Mouse (Mus musculus) forebrain, embryonic 12.5 days (tissue): ENCODE results near the gene Gm20388. TPM values are rescaled to one million over a fixed set of nuclear protein-coding genes. Genes with fewer than 3 reads are reported as not detected.
A peak's percentile ranks its signal among the peaks of the same experiment; 100 is the strongest.

ENCODE experiments used
- ATAC-seq: fragments of 200-750 bp; cut with Nextera tagmentation; 2 replicates; pipeline ENCODE4 v1.8.0; 2017; ENCODE audit warnings: moderate TSS enrichment; ENCODE audit not compliant: low FRiP score
- H3K27ac ChIP-seq: fragments of 300-500 bp; sonication (generic); 2 replicates; pipeline ENCODE4 v1.5.1; 2016; ENCODE audit warnings: mild to moderate bottlenecking
- H3K27me3 ChIP-seq: fragments of 300-500 bp; sonication (generic); 2 replicates; pipeline ENCODE4 v1.6.1; 2016; ENCODE audit warnings: mild to moderate bottlenecking
- H3K36me3 ChIP-seq: fragments of 300-500 bp; sonication (generic); replicated peaks from 2 replicates; pipeline ENCODE4 v1.6.1; 2016; ENCODE audit warnings: mild to moderate bottlenecking
- H3K4me1 ChIP-seq: fragments of 300-500 bp; sonication (generic); 2 replicates; pipeline ENCODE4 v1.6.1; 2016
- H3K4me2 ChIP-seq: fragments of 300-500 bp; sonication (generic); 2 replicates; pipeline ENCODE4 v1.6.1; 2016; ENCODE audit warnings: mild to moderate bottlenecking, moderate library complexity
- H3K4me3 ChIP-seq: fragments of 300-500 bp; sonication (generic); replicated peaks from 2 replicates; pipeline ENCODE4 v1.5.1; 2016; ENCODE audit warnings: mild to moderate bottlenecking
- H3K9ac ChIP-seq: fragments of 300-500 bp; sonication (generic); 2 replicates; pipeline ENCODE4 v1.6.1; 2016; ENCODE audit warnings: mild to moderate bottlenecking
- H3K9me3 ChIP-seq: fragments of 300-500 bp; sonication (generic); 2 replicates; pipeline ENCODE4 v1.6.1; 2016
- WGBS: fragments of 180-500 bp; shearing (Covaris S2); methylation state at CpG from one replicate; pipeline ENCODE4 v1.1.7; 2016; 5-methylcytosine and 5-hydroxymethylcytosine counted together
- polyA plus RNA-seq: library from polyadenylated mRNA; unstranded; fragments of >200 nt; fragmentation: Nextera tagmentation; extraction: Ambion mirVana; gene quantifications from 2 replicates; pipeline ENCODE4 v1.2.1, GENCODE M21; 2016

The Gm20388 gene
- polyA plus RNA-seq, 1 experiment from 2014 or later: not detected

DNA sequence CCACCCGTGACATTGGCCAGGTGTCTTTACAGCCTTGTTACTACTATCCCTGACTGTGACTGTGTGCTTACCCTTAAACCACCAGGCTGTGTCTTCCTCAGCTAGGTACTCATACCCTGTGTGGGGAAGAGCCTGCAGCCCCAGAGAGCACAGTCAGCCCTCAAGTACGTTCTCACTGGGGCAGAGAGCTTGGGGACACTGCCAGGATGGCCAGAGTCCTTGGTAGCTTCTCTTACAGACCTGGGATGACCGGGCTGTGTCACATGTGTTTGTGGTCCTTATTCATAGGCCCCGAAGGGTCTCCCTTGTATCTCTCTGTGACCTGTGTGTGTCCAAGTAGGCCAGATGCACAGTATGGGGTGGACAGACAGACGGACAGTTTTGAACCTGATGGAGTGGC lies 350.0 kb downstream of the Gm20388 start:
- no peak overlapping the region for H3K4me3 ChIP-seq
- ATAC-seq: no peak
- 85% methylated on average over 5 of the region's 5 CpGs for WGBS

DNA sequence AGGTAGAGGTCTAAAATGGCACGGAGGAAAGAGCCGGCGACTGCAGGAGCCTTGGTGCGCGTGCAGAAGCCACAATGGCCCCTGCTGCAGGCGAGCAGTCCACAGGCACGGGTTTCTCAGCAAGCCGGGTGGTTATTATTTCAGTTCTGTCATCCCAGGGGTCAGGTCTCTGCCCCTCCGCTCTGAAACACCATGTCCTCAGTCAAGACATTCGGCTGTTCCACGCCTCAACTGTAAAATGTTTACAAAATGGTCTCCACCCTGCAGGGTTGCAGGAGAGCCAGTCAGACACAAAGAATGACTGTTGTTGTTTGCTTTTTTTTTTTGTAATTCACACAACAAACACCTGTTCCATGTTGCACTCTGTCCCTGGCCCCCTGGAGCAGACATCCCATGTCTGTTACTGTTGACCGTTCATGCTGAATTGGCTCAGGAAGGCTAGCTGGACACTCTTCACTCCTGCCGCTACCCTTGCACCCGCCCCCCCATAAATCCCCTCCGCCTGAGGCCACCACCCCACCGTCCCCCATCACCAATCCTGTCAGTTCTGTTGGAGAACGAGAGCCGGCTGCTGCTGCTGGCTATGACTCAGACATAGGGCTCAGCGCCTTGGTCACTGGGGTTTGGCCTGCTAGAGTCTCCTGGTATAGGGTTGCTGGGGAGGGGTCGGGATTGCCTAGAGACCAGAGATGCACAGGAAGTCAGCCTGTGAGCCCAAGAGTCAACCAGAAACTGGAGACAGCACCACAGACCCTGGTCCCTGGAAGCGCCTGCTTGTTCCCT lies 350.9 kb downstream of the Gm20388 start:
- no peak overlapping the region for H3K4me2 ChIP-seq
- peaks cover 58% of the 10 kb centered on the region for H3K4me1 ChIP-seq

More for the DNA sequence above, 350.0 kb downstream of the Gm20388 start:
- Histone ChIP-seq H3K27ac (no peak overlapping the region), H3K9me3 (no peaks in the 10 kb centered on the region), H3K4me2 (no peak overlapping the region), H3K4me1 (peaks cover 57% of the 10 kb centered on the region), H3K9ac (peak overlapping the region; percentile 38; the same call in 1 of the 2 replicates), H3K36me3 (no peaks in the 10 kb centered on the region), H3K27me3 (peaks cover 13% of the 10 kb centered on the region; the same call in 1 of the 2 replicates)

DNA sequence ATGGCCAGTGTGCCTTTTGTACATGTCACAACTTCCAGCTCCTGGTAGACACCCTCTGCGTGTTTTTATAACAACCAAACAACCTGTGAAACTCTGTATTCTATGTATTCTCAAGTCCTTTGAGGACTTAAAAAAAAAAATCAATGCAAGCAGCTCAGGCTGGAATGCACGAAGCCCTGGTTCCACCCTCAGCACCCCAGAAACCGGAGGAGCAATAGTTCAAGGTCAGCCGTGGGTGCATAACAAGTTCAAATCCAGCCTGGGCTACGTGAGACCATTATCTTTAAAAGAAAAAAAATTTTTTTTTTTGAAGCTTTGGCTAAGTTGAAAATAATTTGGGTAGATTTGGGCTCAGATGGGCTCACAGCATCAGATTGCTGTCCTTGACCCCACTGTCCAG lies 353.2 kb downstream of the Gm20388 start:
- H3K9ac ChIP-seq: no peak overlapping the region
- no peaks in the 10 kb centered on the region for H3K36me3 ChIP-seq
- peaks cover 74% of the 10 kb centered on the region for H3K4me1 ChIP-seq
- H3K9me3 ChIP-seq: no peaks in the 10 kb centered on the region
- ATAC-seq: no peak
- H3K27ac ChIP-seq: no peak overlapping the region
- WGBS: 90% methylated on average over 5 of the region's 5 CpGs
- H3K4me3 ChIP-seq: no peak overlapping the region
- H3K27me3 ChIP-seq: peaks cover 13% of the 10 kb centered on the region; the same call in 1 of the 2 replicates
- H3K4me2 ChIP-seq: no peak overlapping the region

More for the DNA sequence above, 350.9 kb downstream of the Gm20388 start:
- Histone ChIP-seq H3K4me3 (no peak overlapping the region), H3K9me3 (no peaks in the 10 kb centered on the region), H3K27ac (no peak overlapping the region), H3K36me3 (no peaks in the 10 kb centered on the region), H3K9ac (peak overlapping the region; percentile 38; the same call in 1 of the 2 replicates), H3K27me3 (peaks cover 13% of the 10 kb centered on the region; the same call in 1 of the 2 replicates)
- 40% methylated on average over 21 of the region's 21 CpGs for WGBS
- ATAC-seq: no peak

DNA sequence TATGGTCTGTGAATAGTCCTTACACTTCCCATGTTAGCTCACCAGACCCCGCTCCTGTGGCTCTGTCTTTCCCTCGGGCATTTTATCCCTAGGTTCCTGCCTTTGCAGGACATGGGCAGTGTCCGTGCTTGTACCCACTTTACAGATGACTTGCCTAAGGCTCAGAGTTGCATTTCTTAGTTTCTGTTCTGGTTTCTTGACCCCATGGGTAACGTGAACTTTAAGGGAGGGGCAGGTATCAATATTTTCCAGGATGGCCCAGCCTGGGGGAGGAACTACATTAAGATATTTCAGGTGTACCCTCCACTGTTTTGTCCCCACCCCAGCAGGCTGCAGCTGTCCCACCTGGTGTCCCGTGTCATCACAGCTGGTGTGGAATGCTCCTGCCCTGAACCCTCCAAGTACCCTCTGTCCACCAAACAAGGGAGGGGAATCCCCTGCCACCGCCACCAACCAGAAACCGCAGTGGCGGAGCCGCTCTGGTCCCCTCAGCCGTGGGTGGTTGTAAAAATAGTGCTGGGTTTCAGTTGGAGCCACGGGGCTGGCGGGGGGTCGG lies 353.8 kb downstream of the Gm20388 start:
- no peak for ATAC-seq
- Histone ChIP-seq H3K27me3 (peaks cover 13% of the 10 kb centered on the region; the same call in 1 of the 2 replicates), H3K36me3 (no peaks in the 10 kb centered on the region), H3K27ac (peak overlapping the region; percentile 94), H3K9ac (peak overlapping the region; percentile 42; the same call in 1 of the 2 replicates), H3K4me2 (peak overlapping the region; percentile 43), H3K4me3 (0 out of 2 replicates have a peak overlapping the region, but pooled peaks have one; percentile 7), H3K4me1 (peaks cover 80% of the 10 kb centered on the region), H3K9me3 (no peaks in the 10 kb centered on the region)
- 43% methylated on average over 13 of the region's 13 CpGs for WGBS

DNA sequence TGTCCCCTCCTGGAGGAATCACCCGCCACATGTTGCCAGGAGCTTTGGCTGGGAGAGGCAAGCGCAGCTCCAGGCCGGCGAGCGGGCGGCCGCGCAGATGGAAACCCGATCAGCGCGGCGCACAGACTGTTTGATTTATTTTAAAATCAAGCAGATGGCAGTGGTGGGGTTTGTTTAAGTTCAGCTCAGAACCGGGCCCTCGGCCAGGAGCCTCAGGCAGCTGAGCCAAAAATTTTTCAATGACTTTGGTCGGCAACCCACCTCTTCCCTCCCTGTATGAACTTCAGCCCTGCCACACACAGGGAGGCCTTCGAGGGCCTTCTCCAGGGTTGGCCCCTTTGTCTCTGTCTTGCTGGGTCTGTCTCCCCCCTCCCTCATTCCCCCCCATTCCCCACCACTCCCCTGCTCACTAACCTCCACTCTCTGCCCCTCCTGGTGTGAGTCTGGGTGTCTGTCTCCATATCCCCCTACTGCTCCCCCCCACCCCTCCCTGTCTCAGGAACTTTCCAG lies 354.4 kb downstream of the Gm20388 start:
- H3K9me3 ChIP-seq: no peaks in the 10 kb centered on the region
- peaks cover 81% of the 10 kb centered on the region for H3K4me1 ChIP-seq
- peaks cover 13% of the 10 kb centered on the region; the same call in 1 of the 2 replicates for H3K27me3 ChIP-seq
- peak; percentile 65 for ATAC-seq
- H3K27ac ChIP-seq: peak overlapping the region; percentile 94
- H3K4me3 ChIP-seq: 0 out of 2 replicates have a peak overlapping the region, but pooled peaks have one; percentile 7
- no peaks in the 10 kb centered on the region for H3K36me3 ChIP-seq
- H3K9ac ChIP-seq: peak overlapping the region; percentile 42
- WGBS: 4% methylated on average over 16 of the region's 16 CpGs
- H3K4me2 ChIP-seq: peak overlapping the region; percentile 43

DNA sequence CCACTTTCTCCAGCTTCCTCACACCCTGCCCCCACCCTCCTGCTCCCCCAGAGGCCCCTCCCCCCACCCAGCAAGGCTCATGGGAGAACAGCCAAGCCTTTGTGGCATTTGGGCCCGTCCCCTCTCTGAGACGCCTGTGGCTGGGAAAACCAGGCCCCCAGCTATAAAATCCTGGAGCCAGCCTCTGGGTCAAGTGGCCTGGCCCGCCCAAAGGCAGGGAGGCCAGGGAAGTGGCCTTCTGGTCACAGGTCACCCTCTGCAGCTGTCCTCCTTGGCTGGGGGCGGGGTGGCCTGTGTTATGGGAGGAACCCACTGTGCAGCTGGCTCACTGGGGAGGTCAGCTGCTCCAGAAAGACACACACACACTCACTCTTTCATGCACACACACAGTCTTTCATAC lies 354.8 kb downstream of the Gm20388 start:
- Histone ChIP-seq H3K4me3 (no peak overlapping the region), H3K9me3 (no peaks in the 10 kb centered on the region), H3K4me1 (peaks cover 84% of the 10 kb centered on the region), H3K9ac (peak overlapping the region; percentile 42), H3K4me2 (peak overlapping the region; percentile 43; the same call in 1 of the 2 replicates), H3K27ac (peak overlapping the region; percentile 94), H3K27me3 (peaks cover 18% of the 10 kb centered on the region; the same call in 1 of the 2 replicates), H3K36me3 (no peaks in the 10 kb centered on the region)
- 5% methylated on average over 4 of the region's 4 CpGs for WGBS
- peak; percentile 55 for ATAC-seq

DNA sequence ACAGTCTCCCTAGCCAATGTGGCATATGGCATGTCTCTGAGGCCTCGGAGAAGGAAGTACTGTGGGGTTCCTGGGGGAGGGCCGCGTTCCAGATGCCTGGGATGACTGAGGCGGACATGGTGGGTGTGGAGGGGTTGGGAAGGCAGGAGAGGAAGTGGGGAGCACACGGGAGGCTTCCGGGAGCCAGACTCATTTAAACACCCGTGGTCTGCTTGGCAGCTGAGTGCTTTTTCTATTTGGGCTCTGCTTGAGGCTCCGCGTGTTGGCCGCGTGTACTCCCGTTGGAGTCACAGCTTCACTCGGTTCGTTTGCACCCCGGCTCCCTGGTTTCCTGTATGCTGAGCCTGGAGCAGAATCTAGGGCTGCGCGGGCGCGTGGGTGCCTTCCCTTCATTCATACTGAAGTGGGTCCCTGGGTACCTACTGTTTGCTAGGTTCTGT lies 357.9 kb downstream of the Gm20388 start:
- Histone ChIP-seq H3K36me3 (no peaks in the 10 kb centered on the region), H3K4me3 (no peak overlapping the region), H3K27ac (peak overlapping the region; percentile 31; the same call in 1 of the 2 replicates), H3K4me1 (peaks cover 67% of the 10 kb centered on the region), H3K9me3 (no peaks in the 10 kb centered on the region), H3K4me2 (no peak overlapping the region), H3K9ac (no peak overlapping the region), H3K27me3 (0 out of 2 replicates have a peak, but pooled peaks cover 11% of the 10 kb centered on the region)
- 75% methylated on average over 19 of the region's 19 CpGs for WGBS
- no peak for ATAC-seq

DNA sequence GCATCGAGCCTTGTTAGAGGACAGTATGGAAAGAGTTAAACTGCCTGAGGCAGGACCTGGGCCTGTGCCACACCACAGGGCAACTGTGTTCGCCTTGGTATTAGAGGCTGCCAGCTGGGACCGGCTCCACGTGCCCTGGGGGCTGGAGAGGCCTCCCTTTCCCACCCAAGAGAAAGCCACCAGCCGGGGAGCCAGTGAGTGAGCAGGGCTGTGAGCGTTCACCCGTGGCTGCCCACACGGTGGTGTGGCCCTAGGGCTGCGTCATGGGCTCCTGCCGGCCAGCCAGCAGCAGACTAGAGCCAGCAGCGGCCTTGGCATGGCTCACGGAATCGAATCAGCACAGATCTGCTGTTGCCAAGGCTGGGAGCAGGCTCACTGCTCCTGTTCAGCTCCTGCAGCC lies 359.8 kb downstream of the Gm20388 start:
- Histone ChIP-seq H3K4me1 (peaks cover 57% of the 10 kb centered on the region), H3K4me3 (no peak overlapping the region), H3K9ac (no peak overlapping the region), H3K36me3 (no peaks in the 10 kb centered on the region), H3K4me2 (no peak overlapping the region), H3K27me3 (peaks cover 23% of the 10 kb centered on the region; the same call in 1 of the 2 replicates), H3K27ac (0 out of 2 replicates have a peak overlapping the region, but pooled peaks have one; percentile 25), H3K9me3 (no peaks in the 10 kb centered on the region)
- no peak for ATAC-seq
- 71% methylated on average over 13 of the region's 13 CpGs for WGBS

DNA sequence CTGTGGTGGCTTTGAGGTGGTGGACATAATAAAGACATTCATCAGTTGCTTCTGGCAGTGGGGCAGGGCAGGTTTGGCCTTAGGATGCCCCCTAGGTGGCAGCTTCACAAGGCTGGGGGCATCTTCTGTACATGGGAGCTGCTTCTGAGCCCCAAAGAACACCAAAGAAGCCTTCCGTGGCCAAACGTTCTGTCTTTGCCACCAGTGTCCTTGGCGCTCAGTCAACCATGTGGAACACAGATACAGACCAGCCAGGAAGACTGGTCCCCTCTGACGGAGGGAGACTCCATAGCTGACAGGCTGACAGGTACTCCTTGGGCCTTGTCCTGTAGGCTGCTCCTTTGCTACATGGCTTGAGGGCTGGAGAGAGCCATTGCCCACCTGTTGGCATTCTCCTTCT lies 362.8 kb downstream of the Gm20388 start:
- H3K27ac ChIP-seq: no peak overlapping the region
- WGBS: 85% methylated on average over 4 of the region's 4 CpGs

DNA sequence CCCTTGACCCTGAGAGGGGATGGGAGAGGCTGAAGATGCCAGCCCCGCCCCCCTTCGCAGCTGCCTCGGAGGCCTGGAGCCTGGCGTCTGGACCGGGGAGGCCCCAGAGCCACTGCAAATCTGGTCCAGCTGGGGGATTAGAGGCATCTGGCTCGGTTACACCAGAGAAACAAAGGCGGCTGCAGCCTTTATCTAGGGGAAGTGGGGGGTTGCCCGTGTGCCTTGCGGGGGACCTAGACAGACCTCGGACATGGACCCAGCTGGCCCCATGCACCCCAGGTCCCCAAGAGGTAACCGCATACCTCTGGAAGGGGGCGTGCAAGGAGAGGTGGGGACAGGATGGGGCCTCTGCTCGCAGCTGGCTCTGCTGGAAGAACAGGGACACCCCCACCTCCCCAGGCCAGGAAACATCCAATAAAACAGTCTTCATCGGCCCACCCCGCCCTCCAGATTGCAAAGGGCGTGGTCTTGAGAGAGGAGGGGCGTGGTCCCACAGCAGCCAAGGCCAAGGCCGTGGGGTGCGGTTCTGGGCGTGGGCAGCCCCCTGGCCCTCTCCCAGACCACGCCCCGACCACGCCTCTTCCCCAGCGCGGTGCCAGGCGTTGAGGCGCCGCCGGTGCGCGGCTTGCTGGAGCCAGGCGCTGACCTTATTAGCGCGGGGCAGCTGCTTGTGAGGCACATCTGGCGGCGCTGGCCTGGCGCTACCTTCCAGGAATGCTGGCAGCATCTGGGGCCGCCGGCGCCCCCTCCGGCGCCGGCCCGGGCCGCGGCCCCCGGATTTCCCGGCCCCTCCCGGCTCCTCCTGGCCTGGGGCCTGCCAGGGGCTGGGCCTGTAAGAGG lies 365.6 kb downstream of the Gm20388 start:
- Histone ChIP-seq H3K9me3 (no peaks in the 10 kb centered on the region), H3K36me3 (no peaks in the 10 kb centered on the region), H3K9ac (peak overlapping the region; percentile 22), H3K27me3 (peaks cover 40% of the 10 kb centered on the region), H3K4me3 (peak overlapping the region; percentile 34), H3K4me2 (peak overlapping the region; percentile 56), H3K4me1 (peaks cover 48% of the 10 kb centered on the region), H3K27ac (peak overlapping the region; percentile 89)
- WGBS: under 1% methylated on average over 49 of the region's 49 CpGs
- peak; percentile 81 for ATAC-seq

More for the DNA sequence above, 362.8 kb downstream of the Gm20388 start:
- Histone ChIP-seq H3K9me3 (no peaks in the 10 kb centered on the region), H3K4me3 (no peak overlapping the region), H3K4me1 (peaks cover 55% of the 10 kb centered on the region), H3K9ac (no peak overlapping the region), H3K4me2 (no peak overlapping the region), H3K36me3 (no peaks in the 10 kb centered on the region), H3K27me3 (peaks cover 33% of the 10 kb centered on the region)
- no peak for ATAC-seq

DNA sequence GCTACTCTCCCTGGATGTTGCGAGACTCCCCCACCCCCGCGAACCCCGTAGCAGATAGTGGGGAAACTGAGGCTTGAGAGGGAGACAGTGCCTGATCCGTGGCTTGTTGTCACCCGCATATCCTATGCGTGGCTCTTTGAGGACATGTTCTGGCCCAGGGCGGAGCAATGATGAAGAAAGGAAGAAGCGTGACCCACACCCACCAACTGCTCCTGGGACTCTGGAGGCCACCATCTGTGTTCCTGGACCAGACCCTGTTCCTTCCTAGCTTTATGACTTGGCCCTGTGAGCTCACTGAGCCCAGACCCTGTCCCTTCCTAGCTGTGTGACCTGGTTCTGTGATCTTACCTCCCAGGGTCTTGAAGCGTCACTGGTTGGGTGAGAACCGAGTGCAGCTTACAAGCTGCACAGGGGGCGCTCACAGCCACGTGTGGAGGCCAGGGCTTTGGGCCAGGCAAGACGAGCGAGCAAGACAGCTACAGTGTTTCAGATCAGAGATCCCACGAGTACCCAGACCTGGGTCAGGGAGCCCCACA lies 366.3 kb downstream of the Gm20388 start:
- 8% methylated on average over 16 of the region's 16 CpGs for WGBS
- ATAC-seq: 0 out of 2 replicates have a peak, but pooled peaks have one; percentile 1
- Histone ChIP-seq H3K36me3 (no peaks in the 10 kb centered on the region), H3K4me1 (peaks cover 54% of the 10 kb centered on the region), H3K27ac (peak overlapping the region; percentile 89), H3K9me3 (no peaks in the 10 kb centered on the region), H3K4me3 (peak overlapping the region; percentile 34), H3K4me2 (peak overlapping the region; percentile 56), H3K9ac (peak overlapping the region; percentile 22; the same call in 1 of the 2 replicates), H3K27me3 (peaks cover 40% of the 10 kb centered on the region)
